Mouse (Mus musculus) hindlimb bud, embryonic 11.5 days (tissue): ENCODE results near the gene Glt6d1.

ENCODE experiments used
- DNase-seq: peaks from one replicate; pipeline ENCODE4 v3.0.0-alpha.2; 2012; ENCODE audit warnings: low read depth, low spot score; ENCODE audit errors: extremely low spot score

The Glt6d1 gene

GRCm38 (mm10) chr2:25798065-25798464, 17.6 kb downstream of the Glt6d1 start:
- no peak for DNase-seq

GRCm38 (mm10) chr2:25797635-25798034, 18.0 kb downstream of the Glt6d1 start:
- no peak for DNase-seq

GRCm38 (mm10) chr2:25789092-25789491, 26.6 kb downstream of the Glt6d1 start:
- DNase-seq: no peak

GRCm38 (mm10) chr2:25785573-25786322, 29.9 kb downstream of the Glt6d1 start:
- DNase-seq: no peak

- DNase-seq: no peak
These were observed 33.7 kb downstream of the Glt6d1 start, which contains the start of gene Gm13539 for GRCm38 (mm10) chr2:25781957-25782356. Gene Gm13539 (plus strand): TSS chr2:25782257.

GRCm38 (mm10) chr2:25780921-25781320, 34.7 kb downstream of the Glt6d1 start:
- no peak for DNase-seq

- DNase-seq: no peak
These were observed 36.6 kb downstream of the Glt6d1 start for GRCm38 (mm10) chr2:25779076-25779475.

- no peak for DNase-seq
These were observed 38.9 kb downstream of the Glt6d1 start, which contains the start of gene Lcn11 for GRCm38 (mm10) chr2:25776717-25777116. Gene Lcn11 (plus strand): TSS chr2:25777017.

- DNase-seq: no peak
These were observed 39.7 kb downstream of the Glt6d1 start for GRCm38 (mm10) chr2:25775991-25776390.

GRCm38 (mm10) chr2:25774640-25775039, 41.0 kb downstream of the Glt6d1 start:
- DNase-seq: no peak

GRCm38 (mm10) chr2:25773507-25773906, 42.1 kb downstream of the Glt6d1 start:
- DNase-seq: no peak

- no peak for DNase-seq
These were observed 47.9 kb downstream of the Glt6d1 start for GRCm38 (mm10) chr2:25767764-25768163.

GRCm38 (mm10) chr2:25765269-25765668, 50.4 kb downstream of the Glt6d1 start, which contains the start of gene Lcn3:
Gene Lcn3 (plus strand): TSS chr2:25765569.
- no peak for DNase-seq

GRCm38 (mm10) chr2:25758064-25758625, 57.5 kb downstream of the Glt6d1 start:
- no peak for DNase-seq

GRCm38 (mm10) chr2:25754201-25754600, 61.4 kb downstream of the Glt6d1 start:
- no peak for DNase-seq
